Mouse (Mus musculus) skeletal muscle tissue, adult 2 months (tissue): ENCODE results near the gene Cdh3.

Experiments used
- DNase-seq: peaks from one replicate; pipeline ENCODE4 v3.0.0-alpha.2; 2012; ENCODE audit warnings: low read depth, low spot score

The Cdh3 gene

GRCm38 (mm10) chr8:106510365-106510975 is at the start of gene Cdh3:
Cdh3 (plus strand) TSS chr8:106510891.
- no peak for DNase-seq

GRCm38 (mm10) chr8:106462131-106462530 is 48.6 kb upstream of the Cdh3 start:
- no peak for DNase-seq

GRCm38 (mm10) chr8:106463795-106464194 is 46.9 kb upstream of the Cdh3 start:
- DNase-seq: no peak

- DNase-seq: no peak
These were observed 41.2 kb upstream of the Cdh3 start for GRCm38 (mm10) chr8:106469485-106469884.

- DNase-seq: no peak
These were observed 36.7 kb upstream of the Cdh3 start for GRCm38 (mm10) chr8:106474001-106474400.

GRCm38 (mm10) chr8:106500018-106500685 is 10.5 kb upstream of the Cdh3 start, which contains the start of gene 6030452D12Rik:
6030452D12Rik (plus strand) TSS chr8:106500522.
- DNase-seq: peak; percentile 40

- peak; percentile 25 for DNase-seq
These were observed 6.5 kb upstream of the Cdh3 start for GRCm38 (mm10) chr8:106504241-106504640.

GRCm38 (mm10) chr8:106505328-106505965 is 5.2 kb upstream of the Cdh3 start:
- no peak for DNase-seq

- no peak for DNase-seq
These were observed 4.6 kb upstream of the Cdh3 start for GRCm38 (mm10) chr8:106506106-106506505.

- no peak for DNase-seq
These were observed 2.8 kb upstream of the Cdh3 start for GRCm38 (mm10) chr8:106507761-106508331.

- DNase-seq: no peak
These were observed 2.2 kb upstream of the Cdh3 start for GRCm38 (mm10) chr8:106508456-106508855.

GRCm38 (mm10) chr8:106509079-106509780 is 1.5 kb upstream of the Cdh3 start:
- DNase-seq: no peak

GRCm38 (mm10) chr8:106511065-106511501 is 392 bp downstream of the Cdh3 start:
- DNase-seq: no peak

GRCm38 (mm10) chr8:106511531-106512041 is 895 bp downstream of the Cdh3 start:
- no peak for DNase-seq

GRCm38 (mm10) chr8:106512475-106513150 is 1.9 kb downstream of the Cdh3 start:
- DNase-seq: no peak

- DNase-seq: no peak
These were observed 5.3 kb downstream of the Cdh3 start for GRCm38 (mm10) chr8:106515946-106516479.

- no peak for DNase-seq
These were observed 5.9 kb downstream of the Cdh3 start for GRCm38 (mm10) chr8:106516581-106516980.

GRCm38 (mm10) chr8:106518763-106519162 is 8.1 kb downstream of the Cdh3 start:
- no peak for DNase-seq

GRCm38 (mm10) chr8:106520578-106520977 is 9.9 kb downstream of the Cdh3 start:
- no peak for DNase-seq

GRCm38 (mm10) chr8:106521845-106522244 is 11.2 kb downstream of the Cdh3 start:
- no peak for DNase-seq

GRCm38 (mm10) chr8:106526725-106527124 is 16.0 kb downstream of the Cdh3 start:
- DNase-seq: no peak
